Mouse (Mus musculus): ENCODE measurements around the gene Tmem212.

DNA sequence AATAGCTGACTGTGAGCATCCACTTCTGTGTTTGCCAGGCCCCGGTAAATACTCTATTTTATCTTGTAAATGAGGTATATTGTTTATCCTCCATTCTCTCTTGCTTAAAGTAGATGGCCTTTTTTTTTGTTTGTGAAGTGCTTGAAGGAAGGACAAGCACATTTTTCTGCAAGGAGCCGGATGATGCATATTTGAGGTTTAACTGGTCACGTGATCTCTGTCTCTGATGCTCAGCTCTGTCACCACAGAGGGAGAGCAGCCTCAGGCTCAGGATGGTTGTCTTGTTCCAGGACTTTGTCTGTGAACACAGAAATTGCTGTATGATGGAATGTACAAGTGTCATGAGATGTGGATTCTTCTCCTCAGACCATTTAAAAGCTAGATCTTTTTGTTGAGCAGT lies 28.4 kb downstream of the Tmem212 start:
- TF ChIP-seq CTCF (IDR thresholded peaks at IDR 0.05; ENCODE audit: low read depth) (no peak), EP300 (optimal IDR thresholded peaks at IDR 0.05) (no peak)
